Mouse (Mus musculus) small intestine, adult 2 months (tissue): ENCODE data around the gene F8a. TPM values are rescaled to one million over a fixed set of nuclear protein-coding genes. Genes with fewer than 3 reads are reported as not detected.
"Not testable (repeated sequence)": the region's sequence is repeated elsewhere in the genome, so short reads cannot be mapped to it uniquely, and the experiment has no call there.

Source experiments
- H3K27ac ChIP-seq: fragments of 200-500 bp; 2 replicates; pipeline ENCODE4 v1.5.1; 2012; ENCODE audit warnings: low read depth, low read length, control low read depth, inconsistent platforms; ENCODE audit not compliant: insufficient read depth
- H3K27me3 ChIP-seq: fragments of 200-500 bp; 2 replicates; pipeline ENCODE4 v1.6.1; 2012; ENCODE audit warnings: mild to moderate bottlenecking, moderate library complexity, low read length, inconsistent platforms; ENCODE audit not compliant: control insufficient read depth, insufficient read depth
- H3K36me3 ChIP-seq: fragments of 200-500 bp; 2 replicates; pipeline ENCODE4 v1.6.1; 2012; ENCODE audit warnings: mild to moderate bottlenecking, low read length, control low read depth, inconsistent platforms; ENCODE audit not compliant: control insufficient read depth, insufficient read depth
- H3K4me1 ChIP-seq: fragments of 200-500 bp; 2 replicates; pipeline ENCODE4 v1.6.1; 2012; ENCODE audit warnings: low read length, inconsistent platforms, mixed read lengths; ENCODE audit not compliant: control insufficient read depth, insufficient read depth, insufficient read length
- H3K4me3 ChIP-seq: fragments of 200-500 bp; 2 replicates; pipeline ENCODE4 v1.5.1; 2012; ENCODE audit warnings: low read depth, mild to moderate bottlenecking, control low read depth, inconsistent platforms, low read length, moderate library complexity
- CTCF ChIP-seq: fragments of 200-500 bp; IDR thresholded peaks from 2 replicates; pipeline ENCODE4 v1.5.1; 2012; ENCODE audit warnings: low read depth, mild to moderate bottlenecking, control low read depth, inconsistent platforms, low read length, moderate library complexity, mixed read lengths; ENCODE audit not compliant: insufficient replicate concordance, insufficient read length; ENCODE audit errors: extremely low read depth
- POLR2A ChIP-seq: fragments of 200-500 bp; IDR thresholded peaks from 2 replicates; pipeline ENCODE4 v1.6.1; 2012; ENCODE audit warnings: low read depth, mild to moderate bottlenecking, control low read depth, inconsistent platforms, low read length, moderate library complexity
- WGBS: fragments of 180-500 bp; shearing (Covaris S2); methylation state at CpG from one replicate; pipeline ENCODE4 v1.1.7; 2018; 5-methylcytosine and 5-hydroxymethylcytosine counted together
- polyA plus RNA-seq: library from polyadenylated mRNA; depleted of rRNA; stranded (reverse); fragments of >200 nt; gene quantifications from 2 replicates; pipeline ENCODE4 v1.2.3, GENCODE M21; 2012; rRNA removed

The F8a gene
- 20.7 and 29.4 TPM in 2 replicates for polyA plus RNA-seq

DNA sequence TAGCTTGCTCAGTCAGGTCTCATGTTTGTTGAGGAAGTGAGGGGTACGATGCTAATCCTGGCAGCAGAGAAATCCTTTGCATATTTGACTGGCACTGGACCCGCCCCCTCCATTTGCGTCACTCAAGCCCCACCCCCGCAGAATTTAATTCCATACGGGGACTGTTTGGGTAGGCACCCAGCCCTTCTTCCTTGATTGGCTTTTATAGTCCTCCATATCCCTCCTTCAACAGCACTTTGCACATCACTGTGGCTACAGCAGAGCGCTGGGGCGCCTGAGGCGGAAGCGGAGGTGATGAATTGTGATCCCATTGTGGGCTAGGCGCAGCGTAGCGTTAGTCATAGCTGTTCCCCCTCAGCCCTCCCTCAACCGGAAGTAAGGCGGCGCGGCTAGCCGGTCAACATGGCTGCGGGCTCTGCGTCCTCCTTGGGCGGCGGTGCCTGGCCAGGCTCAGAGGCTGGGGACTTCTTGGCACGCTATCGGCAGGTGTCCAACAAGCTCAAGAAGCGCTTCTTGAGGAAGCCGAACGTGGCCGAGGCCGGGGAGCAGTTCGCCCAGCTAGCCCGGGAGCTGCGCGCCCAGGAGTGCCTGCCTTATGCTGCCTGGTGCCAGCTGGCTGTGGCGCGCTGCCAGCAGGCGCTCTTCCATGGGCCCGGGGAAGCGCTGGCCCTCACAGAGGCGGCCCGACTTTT, at the start of gene F8a:
TSS of gene F8a (plus strand) at position 378 of the 692 bp plus-strand sequence.
- no peaks in the 10 kb centered on the region for H3K36me3 ChIP-seq
- no peaks in the 10 kb centered on the region for H3K27me3 ChIP-seq
- H3K4me3 ChIP-seq: peak within 1 kb of the TSS; percentile 83
- WGBS: 11% methylated on average over 39 of the region's 39 CpGs
- peak; percentile 78; the same call in 1 of the 2 replicates for TF ChIP-seq POLR2A
- no peak for TF ChIP-seq CTCF
- H3K27ac ChIP-seq: peak within 1 kb of the TSS; percentile 90
- H3K4me1 ChIP-seq: peaks cover 2% of the 10 kb centered on the region; the same call in 1 of the 2 replicates

GRCm38 (mm10) chrX:73191934-73192333, 36.2 kb upstream of the F8a start, which contains the start of gene Xlr3b:
Gene Xlr3b, plus strand, starts transcription at chrX:73192207.
- not testable (repeated sequence) for H3K4me1 ChIP-seq, H3K27ac ChIP-seq, H3K27me3 ChIP-seq, H3K4me3 ChIP-seq, H3K36me3 ChIP-seq
- WGBS: 84% methylated on average over 11 of the region's 12 CpGs

DNA sequence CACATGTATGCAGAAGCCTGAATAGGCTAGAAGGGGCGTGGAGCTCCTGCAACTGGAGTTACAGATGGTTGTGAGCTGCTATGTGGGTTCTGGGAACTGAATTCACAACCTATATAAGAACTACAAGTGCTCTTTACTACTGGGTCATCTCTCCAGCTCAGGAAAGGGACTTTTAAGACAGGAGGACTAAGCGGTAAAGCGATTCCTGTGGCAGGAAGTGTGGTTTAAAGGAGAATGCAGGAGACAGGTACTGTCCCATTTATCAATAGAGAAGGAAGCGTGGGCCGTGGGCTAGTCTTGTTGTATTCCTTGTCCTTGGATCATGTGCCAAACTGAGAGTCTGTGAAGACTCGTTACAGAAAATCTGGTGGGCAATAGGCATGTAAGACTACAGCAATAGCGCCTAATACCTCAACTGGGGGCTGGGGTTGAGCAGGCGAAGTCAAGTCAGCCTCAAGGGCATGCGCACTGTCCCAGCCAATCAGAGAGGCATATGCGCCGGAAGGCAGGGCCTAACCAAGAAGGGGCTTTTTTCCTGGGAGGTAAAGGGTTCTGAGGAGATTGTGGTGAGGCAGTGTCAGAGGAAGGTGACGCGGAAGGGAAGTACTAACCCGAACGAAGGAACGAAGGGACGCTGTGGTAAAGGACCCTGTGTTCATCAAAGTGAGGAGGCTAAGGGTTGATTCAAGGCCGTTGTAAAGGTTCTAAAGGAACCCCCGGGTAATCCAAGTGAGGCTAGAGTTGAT, 14.1 kb upstream of the F8a start, which contains the start of gene Xlr4b:
TSS of gene Xlr4b (plus strand) at position 515 of the 746 bp plus-strand sequence.
- H3K36me3 ChIP-seq, H3K4me1 ChIP-seq, H3K4me3 ChIP-seq, H3K27me3 ChIP-seq, H3K27ac ChIP-seq: not testable (repeated sequence)
- 83% methylated on average over 18 of the region's 19 CpGs for WGBS

DNA sequence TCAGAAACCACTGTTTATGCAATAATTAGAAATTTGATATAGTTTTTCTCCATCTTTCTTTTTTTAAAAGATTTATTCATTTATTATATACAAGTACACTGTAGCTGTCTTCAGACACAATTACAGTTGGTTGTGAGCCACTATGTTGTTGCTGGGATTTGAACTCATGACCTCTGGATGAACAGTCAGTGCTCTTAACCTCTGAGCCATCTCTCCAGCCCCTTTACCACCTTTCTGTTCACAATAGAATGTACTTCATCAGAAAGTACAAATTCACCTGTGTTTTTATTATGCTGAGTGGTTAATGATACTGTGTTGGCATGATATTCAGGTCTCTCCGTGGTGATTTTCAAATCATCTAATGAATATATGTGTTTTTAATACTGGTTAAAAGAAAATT, 2.7 kb upstream of the F8a start:
- Histone ChIP-seq H3K36me3 (no peaks in the 10 kb centered on the region), H3K27me3 (no peaks in the 10 kb centered on the region), H3K4me3 (no peak overlapping the region), H3K4me1 (peaks cover 2% of the 10 kb centered on the region; the same call in 1 of the 2 replicates), H3K27ac (no peak overlapping the region)
- no peak for TF ChIP-seq CTCF
- no peak for TF ChIP-seq POLR2A
- 54% methylated on average over 1 of the region's 1 CpGs for WGBS

- TF ChIP-seq POLR2A (no peak), CTCF (no peak)
- WGBS: 12% methylated on average over 51 of the region's 51 CpGs
- peak overlapping the region; percentile 90 for H3K27ac ChIP-seq
- H3K36me3 ChIP-seq: no peaks in the 10 kb centered on the region
- H3K4me1 ChIP-seq: peaks cover 2% of the 10 kb centered on the region; the same call in 1 of the 2 replicates
- no peaks in the 10 kb centered on the region for H3K27me3 ChIP-seq
- H3K4me3 ChIP-seq: peak overlapping the region; percentile 83
Measured at GRCm38 (mm10) chrX:73228606-73229214, 619 bp downstream of the F8a start.

GRCm38 (mm10) chrX:73229288-73229687, 1.2 kb downstream of the F8a start:
- WGBS: 15% methylated on average over 3 of the region's 3 CpGs
- Histone ChIP-seq H3K27ac (no peak overlapping the region), H3K4me1 (peaks cover 2% of the 10 kb centered on the region; the same call in 1 of the 2 replicates), H3K4me3 (peak overlapping the region; percentile 83), H3K27me3 (no peaks in the 10 kb centered on the region), H3K36me3 (no peaks in the 10 kb centered on the region)
- TF ChIP-seq CTCF (no peak), POLR2A (no peak)

- not testable (repeated sequence) for H3K4me1 ChIP-seq, H3K27me3 ChIP-seq, H3K36me3 ChIP-seq, H3K4me3 ChIP-seq, H3K27ac ChIP-seq
- 74% methylated on average over 13 of the region's 14 CpGs for WGBS
Measured at GRCm38 (mm10) chrX:73242821-73243325, 14.8 kb downstream of the F8a start, which contains the start of gene Xlr4c. Gene Xlr4c, minus strand, starts transcription at chrX:73243130.

DNA sequence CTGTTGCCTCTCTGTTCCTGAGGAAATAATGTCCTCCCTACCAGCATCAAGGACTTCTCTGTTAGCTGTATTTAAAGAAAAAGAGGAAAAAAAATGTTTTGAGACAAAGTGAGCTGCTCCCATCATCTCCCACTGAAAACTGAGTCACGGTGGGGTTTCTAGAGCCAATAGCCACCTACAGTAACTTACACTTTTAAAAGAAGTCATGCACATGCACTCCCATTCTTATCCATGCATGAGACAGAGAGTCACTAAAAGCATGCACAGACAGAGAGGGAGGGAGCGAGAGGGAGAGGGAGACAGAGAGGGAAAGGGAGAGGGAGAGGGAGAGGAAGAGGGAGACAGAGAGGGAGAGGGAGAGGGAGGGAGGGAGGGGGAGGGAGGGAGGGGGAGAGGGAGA, 34.3 kb downstream of the F8a start:
- 86% methylated on average over 1 of the region's 2 CpGs for WGBS
- not testable (repeated sequence) for H3K4me1 ChIP-seq, H3K36me3 ChIP-seq, H3K27me3 ChIP-seq, H3K27ac ChIP-seq, H3K4me3 ChIP-seq

GRCm38 (mm10) chrX:73265270-73265669, 37.2 kb downstream of the F8a start, which contains the start of gene Xlr3c:
Gene Xlr3c, minus strand, starts transcription at chrX:73265390.
- H3K4me1 ChIP-seq, H3K27me3 ChIP-seq, H3K4me3 ChIP-seq, H3K36me3 ChIP-seq, H3K27ac ChIP-seq: not testable (repeated sequence)
- WGBS: 89% methylated on average over 14 of the region's 14 CpGs
